Mouse (Mus musculus) heart, embryonic 15.5 days (tissue): ENCODE data around the gene Cux1. TPM values are rescaled to one million over a fixed set of nuclear protein-coding genes. Genes with fewer than 3 reads are reported as not detected.

ENCODE experiments used
- ATAC-seq: fragments of 200-750 bp; cut with Nextera tagmentation; replicated peaks from 2 replicates; pipeline ENCODE4 v1.8.0; 2017; ENCODE audit warnings: low read depth, moderate TSS enrichment; ENCODE audit not compliant: insufficient number of reproducible peaks, insufficient read depth, low FRiP score
- H3K27ac ChIP-seq: fragments of 300-500 bp; sonication (generic); 2 replicates; pipeline ENCODE4 v1.5.1; 2015; ENCODE audit warnings: mild to moderate bottlenecking, inconsistent platforms
- H3K27me3 ChIP-seq: fragments of 300-500 bp; sonication (generic); 2 replicates; pipeline ENCODE4 v1.6.1; 2015; ENCODE audit warnings: inconsistent platforms
- H3K36me3 ChIP-seq: fragments of 300-500 bp; sonication (generic); 2 replicates; pipeline ENCODE4 v1.6.1; 2015; ENCODE audit warnings: mild to moderate bottlenecking, inconsistent platforms
- H3K4me1 ChIP-seq: fragments of 300-500 bp; sonication (generic); replicated peaks from 2 replicates; pipeline ENCODE4 v1.6.1; 2015; ENCODE audit warnings: inconsistent platforms
- H3K4me2 ChIP-seq: fragments of 300-500 bp; sonication (generic); 2 replicates; pipeline ENCODE4 v1.6.1; 2015; ENCODE audit warnings: inconsistent platforms, mild to moderate bottlenecking, moderate library complexity
- H3K4me3 ChIP-seq: fragments of 300-500 bp; sonication (generic); 2 replicates; pipeline ENCODE4 v1.5.1; 2015; ENCODE audit warnings: mild to moderate bottlenecking, inconsistent platforms
- H3K9ac ChIP-seq: fragments of 300-500 bp; sonication (generic); 2 replicates; pipeline ENCODE4 v1.6.1; 2015; ENCODE audit warnings: mild to moderate bottlenecking, inconsistent platforms
- H3K9me3 ChIP-seq: fragments of 300-500 bp; sonication (generic); replicated peaks from 2 replicates; pipeline ENCODE4 v1.6.1; 2016; ENCODE audit warnings: inconsistent platforms
- WGBS: fragments of 180-500 bp; shearing (Covaris S2); methylation state at CpG from one replicate; pipeline ENCODE4 v1.1.7; 2015; ENCODE audit warnings: mixed read lengths; 5-methylcytosine and 5-hydroxymethylcytosine counted together
- polyA plus RNA-seq: library from polyadenylated mRNA; unstranded; fragments of >200 nt; fragmentation: Nextera tagmentation; extraction: Ambion mirVana; gene quantifications from 2 replicates; pipeline ENCODE4 v1.2.1, GENCODE M21; 2015

The Cux1 gene
- polyA plus RNA-seq, 1 experiment from 2014 or later = 71.2 TPM

DNA sequence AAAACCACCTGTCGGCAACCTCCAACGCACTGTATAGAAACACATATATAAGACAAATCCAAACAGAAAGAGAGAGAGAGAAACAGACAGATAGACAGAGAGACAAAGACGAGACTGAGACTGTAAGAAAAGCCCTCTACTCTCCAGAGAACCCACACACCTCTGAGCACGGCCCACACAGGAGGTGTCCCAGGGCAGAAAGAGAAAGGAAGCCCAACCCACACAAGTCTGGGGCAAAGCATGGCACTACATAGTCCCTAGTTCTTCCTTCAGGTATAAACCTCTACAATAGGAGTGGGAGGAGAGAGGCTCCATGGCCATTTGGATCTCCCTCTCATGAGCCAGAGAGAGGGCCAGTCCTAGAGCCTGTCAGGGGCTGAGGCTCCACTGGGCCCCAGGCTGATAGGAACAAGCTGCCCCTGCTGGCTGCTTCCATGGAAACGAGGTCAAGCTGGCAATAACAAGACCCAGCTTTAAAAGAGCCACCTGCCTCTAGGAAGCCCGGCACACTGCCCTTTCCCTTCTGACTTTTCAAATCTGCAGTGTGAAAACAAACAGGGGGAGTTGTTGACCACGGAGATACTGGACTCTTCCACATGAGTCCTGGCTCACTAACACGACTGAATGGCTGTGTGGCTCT is 99.8 kb downstream of the Cux1 start:
- peak; percentile 75 for ATAC-seq
- H3K4me1 ChIP-seq = peaks cover 84% of the 10 kb centered on the region
- 16% methylated on average over 6 of the region's 8 CpGs for WGBS

DNA sequence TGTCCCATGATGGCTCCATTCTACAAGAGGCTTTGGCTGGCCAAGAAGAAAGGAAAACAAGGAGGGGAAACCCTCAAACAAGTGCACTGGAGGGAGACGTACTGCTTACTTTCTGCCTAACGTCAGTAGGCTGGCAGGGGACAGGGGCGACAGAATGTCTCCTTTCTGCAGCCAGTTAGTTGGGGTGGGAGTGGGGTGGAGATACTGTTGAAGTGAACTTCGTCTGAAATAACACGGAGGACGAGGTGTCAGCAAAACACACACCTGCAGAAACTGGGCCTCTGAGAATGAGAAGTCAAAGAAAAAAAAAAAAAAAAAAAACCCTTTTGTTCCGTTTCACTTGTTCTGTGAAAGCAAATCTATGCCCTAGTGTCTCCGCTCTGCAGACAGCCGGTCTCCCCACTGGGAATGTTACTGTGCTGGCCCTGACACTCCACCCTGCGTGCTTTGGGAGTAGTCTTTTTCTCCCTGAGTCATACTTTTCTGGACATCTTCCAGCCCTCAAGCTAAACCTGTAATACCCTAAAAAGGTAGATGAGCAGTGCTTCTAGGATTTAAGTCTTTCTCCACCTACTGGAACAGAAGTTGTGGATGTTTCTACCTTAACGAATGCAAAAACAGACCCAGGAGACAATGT is 101.4 kb downstream of the Cux1 start:
- no peak overlapping the region for H3K4me3 ChIP-seq
- no peaks in the 10 kb centered on the region for H3K36me3 ChIP-seq
- H3K27ac ChIP-seq = peak overlapping the region; percentile 85
- peaks cover 89% of the 10 kb centered on the region for H3K4me1 ChIP-seq
- no peak overlapping the region for H3K4me2 ChIP-seq
- H3K9ac ChIP-seq = no peak overlapping the region
- 22% methylated on average over 11 of the region's 11 CpGs for WGBS
- ATAC-seq = no peak
- no peaks in the 10 kb centered on the region for H3K27me3 ChIP-seq
- H3K9me3 ChIP-seq = no peaks in the 10 kb centered on the region

More for the DNA sequence above, 99.8 kb downstream of the Cux1 start:
- Histone ChIP-seq H3K27ac (peak overlapping the region; percentile 81), H3K9me3 (no peaks in the 10 kb centered on the region), H3K4me3 (no peak overlapping the region), H3K9ac (no peak overlapping the region), H3K4me2 (peak overlapping the region; percentile 33), H3K36me3 (no peaks in the 10 kb centered on the region), H3K27me3 (no peaks in the 10 kb centered on the region)

DNA sequence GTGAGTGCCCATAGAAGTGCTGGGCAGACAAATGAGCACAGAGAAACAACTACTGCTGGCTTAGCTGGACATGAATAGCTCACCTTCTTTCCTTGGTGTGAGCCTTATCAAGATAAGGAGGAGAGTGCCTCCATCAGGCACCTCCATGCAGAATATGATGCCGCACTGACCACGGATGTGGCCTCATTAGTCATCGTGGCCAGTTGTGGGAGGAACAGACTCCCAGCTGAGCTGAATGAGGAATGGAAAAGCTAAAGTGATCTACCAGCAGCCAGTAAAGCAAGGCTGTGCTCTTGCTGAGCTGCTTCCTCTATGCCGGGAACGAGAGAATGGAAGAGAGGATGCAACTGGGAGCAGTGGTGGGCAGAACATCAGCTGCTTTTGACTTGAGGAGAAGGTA is 101.9 kb downstream of the Cux1 start:
- Histone ChIP-seq H3K4me1 (peaks cover 92% of the 10 kb centered on the region), H3K9ac (no peak overlapping the region), H3K9me3 (no peaks in the 10 kb centered on the region), H3K4me2 (no peak overlapping the region), H3K36me3 (no peaks in the 10 kb centered on the region), H3K27me3 (no peaks in the 10 kb centered on the region), H3K4me3 (no peak overlapping the region), H3K27ac (peak overlapping the region; percentile 85)
- WGBS = 27% methylated on average over 5 of the region's 5 CpGs
- ATAC-seq = no peak

DNA sequence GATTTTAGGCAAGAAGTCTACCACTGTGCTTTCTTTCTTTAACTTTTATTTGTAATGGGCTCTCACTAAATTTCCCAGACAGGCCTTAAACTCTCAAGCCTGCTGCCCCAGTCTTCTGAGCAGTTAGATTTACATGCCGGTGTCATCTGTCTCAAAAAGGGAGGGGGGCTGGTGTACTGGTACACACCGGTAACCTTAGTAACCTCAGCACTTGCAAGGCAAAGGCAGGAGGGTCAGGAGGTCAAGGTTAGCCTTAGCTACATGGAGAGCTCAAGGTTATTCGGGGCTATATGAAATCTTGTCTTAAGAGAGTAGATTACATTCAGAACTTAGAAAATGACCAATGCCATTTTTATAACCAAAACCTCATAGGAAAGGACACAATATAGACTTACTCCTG is 102.4 kb downstream of the Cux1 start:
- H3K4me2 ChIP-seq = no peak overlapping the region
- ATAC-seq = no peak
- H3K27ac ChIP-seq = peak overlapping the region; percentile 85
- WGBS = 60% methylated on average over 3 of the region's 3 CpGs
- peaks cover 91% of the 10 kb centered on the region for H3K4me1 ChIP-seq
- no peaks in the 10 kb centered on the region for H3K9me3 ChIP-seq
- H3K27me3 ChIP-seq = no peaks in the 10 kb centered on the region
- H3K4me3 ChIP-seq = no peak overlapping the region
- H3K9ac ChIP-seq = no peak overlapping the region
- no peaks in the 10 kb centered on the region for H3K36me3 ChIP-seq

DNA sequence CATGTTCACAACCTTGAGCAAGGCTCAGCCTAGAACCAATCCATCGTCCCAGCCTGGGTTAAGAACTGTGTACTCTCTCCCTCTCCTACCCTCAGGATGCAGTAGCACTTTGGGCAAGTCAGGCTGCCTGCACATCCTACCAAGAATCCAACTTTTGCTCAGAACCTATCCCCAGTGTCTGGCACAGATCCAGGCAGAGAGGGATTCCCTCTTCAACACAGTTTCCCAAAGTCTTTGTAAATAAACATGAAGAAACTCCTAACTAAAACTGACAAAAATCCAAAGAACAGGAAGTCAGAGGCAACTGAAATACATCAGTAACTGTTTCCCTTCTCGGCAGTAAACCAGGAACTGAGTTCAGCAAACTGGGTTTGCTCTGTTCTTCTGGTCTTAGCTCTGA is 103.2 kb downstream of the Cux1 start:
- Histone ChIP-seq H3K4me1 (peaks cover 91% of the 10 kb centered on the region), H3K4me3 (no peak overlapping the region), H3K4me2 (no peak overlapping the region), H3K27me3 (no peaks in the 10 kb centered on the region), H3K27ac (peak overlapping the region; percentile 85), H3K9me3 (no peaks in the 10 kb centered on the region), H3K36me3 (no peaks in the 10 kb centered on the region), H3K9ac (no peak overlapping the region)
- WGBS = 61% methylated on average over 2 of the region's 2 CpGs
- no peak for ATAC-seq

DNA sequence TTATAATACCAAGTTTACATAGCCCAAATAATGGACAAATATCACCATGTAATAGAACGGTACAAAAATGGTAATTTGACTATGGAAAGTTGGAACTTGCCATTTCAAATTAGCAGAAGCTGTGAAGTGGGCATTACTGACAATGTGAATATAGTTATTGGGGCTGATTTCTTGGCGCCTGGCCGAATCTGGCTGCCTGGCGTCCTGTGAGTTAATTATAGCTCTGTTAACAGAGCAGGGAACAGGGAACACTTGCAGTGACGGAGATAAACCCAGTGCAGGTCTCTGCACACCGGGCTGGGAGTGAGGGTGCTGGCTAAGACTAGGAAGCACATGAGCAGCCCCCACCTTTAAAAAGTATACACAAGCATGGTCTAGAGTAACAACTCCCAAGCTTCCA is 104.7 kb downstream of the Cux1 start:
- 34% methylated on average over 6 of the region's 6 CpGs for WGBS
- H3K9ac ChIP-seq = no peak overlapping the region
- peak; percentile 76 for ATAC-seq

DNA sequence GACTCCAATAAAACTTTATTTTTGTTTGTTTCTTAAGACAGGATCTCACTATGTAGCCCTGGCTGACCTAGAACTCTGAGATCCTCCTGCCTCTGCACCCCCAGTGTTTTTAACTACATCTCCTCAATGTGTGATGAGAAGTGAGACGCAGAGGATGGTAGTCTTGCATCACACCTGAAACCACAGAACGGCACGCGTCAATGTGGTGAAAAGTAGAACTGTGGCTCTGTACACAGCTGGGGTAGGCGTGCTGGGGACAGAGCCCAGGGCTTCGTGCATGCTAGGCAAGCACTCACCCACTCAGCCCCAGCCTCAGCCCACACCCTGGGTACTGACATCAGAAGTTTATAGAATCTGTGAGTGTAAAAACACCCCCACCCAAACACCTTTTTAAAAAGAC is 107.4 kb downstream of the Cux1 start:
- H3K4me1 ChIP-seq = peaks cover 82% of the 10 kb centered on the region
- no peaks in the 10 kb centered on the region for H3K27me3 ChIP-seq
- no peak overlapping the region for H3K4me3 ChIP-seq
- ATAC-seq = no peak
- H3K4me2 ChIP-seq = no peak overlapping the region
- 92% methylated on average over 6 of the region's 6 CpGs for WGBS
- no peak overlapping the region for H3K9ac ChIP-seq
- no peaks in the 10 kb centered on the region for H3K36me3 ChIP-seq
- H3K9me3 ChIP-seq = no peaks in the 10 kb centered on the region
- H3K27ac ChIP-seq = no peak overlapping the region

More for the DNA sequence above, 104.7 kb downstream of the Cux1 start:
- Histone ChIP-seq H3K4me1 (peaks cover 91% of the 10 kb centered on the region), H3K4me2 (0 out of 2 replicates have a peak overlapping the region, but pooled peaks have one; percentile 16), H3K4me3 (no peak overlapping the region), H3K27ac (peak overlapping the region; percentile 85), H3K36me3 (no peaks in the 10 kb centered on the region), H3K9me3 (no peaks in the 10 kb centered on the region), H3K27me3 (no peaks in the 10 kb centered on the region)

DNA sequence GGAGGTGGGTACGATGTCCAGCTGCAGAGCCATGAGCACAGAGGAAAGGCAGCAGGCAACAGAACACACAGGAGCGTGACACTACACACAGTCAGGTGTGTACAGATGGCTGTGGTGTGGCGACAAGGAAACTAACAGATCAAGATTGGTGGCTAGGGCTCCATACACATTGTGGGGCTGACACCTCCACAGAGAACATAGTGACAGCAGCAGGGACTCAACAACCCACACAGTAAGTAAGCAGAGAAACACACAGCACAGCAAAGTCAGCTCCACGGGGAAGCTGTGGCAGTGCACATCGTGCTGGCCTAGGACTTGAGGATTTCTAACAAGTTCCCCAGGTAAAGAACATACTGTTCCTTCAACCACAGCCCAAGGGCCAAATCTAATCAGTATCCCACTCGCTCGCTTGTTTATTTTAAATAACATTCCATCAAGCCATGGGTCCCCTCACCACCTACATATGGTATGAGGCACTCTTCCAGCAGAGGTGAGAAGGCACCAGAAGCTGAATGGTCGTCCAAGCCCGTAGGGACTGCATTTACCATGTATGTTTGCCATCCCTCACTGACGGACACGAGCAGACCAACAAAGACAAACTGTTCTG is 108.3 kb downstream of the Cux1 start:
- no peak overlapping the region for H3K4me2 ChIP-seq
- H3K27me3 ChIP-seq = no peaks in the 10 kb centered on the region
- H3K9me3 ChIP-seq = no peaks in the 10 kb centered on the region
- 66% methylated on average over 11 of the region's 11 CpGs for WGBS
- ATAC-seq = no peak
- H3K27ac ChIP-seq = peak overlapping the region; percentile 72
- no peak overlapping the region for H3K9ac ChIP-seq
- H3K36me3 ChIP-seq = no peaks in the 10 kb centered on the region
- peaks cover 73% of the 10 kb centered on the region for H3K4me1 ChIP-seq
- no peak overlapping the region for H3K4me3 ChIP-seq

DNA sequence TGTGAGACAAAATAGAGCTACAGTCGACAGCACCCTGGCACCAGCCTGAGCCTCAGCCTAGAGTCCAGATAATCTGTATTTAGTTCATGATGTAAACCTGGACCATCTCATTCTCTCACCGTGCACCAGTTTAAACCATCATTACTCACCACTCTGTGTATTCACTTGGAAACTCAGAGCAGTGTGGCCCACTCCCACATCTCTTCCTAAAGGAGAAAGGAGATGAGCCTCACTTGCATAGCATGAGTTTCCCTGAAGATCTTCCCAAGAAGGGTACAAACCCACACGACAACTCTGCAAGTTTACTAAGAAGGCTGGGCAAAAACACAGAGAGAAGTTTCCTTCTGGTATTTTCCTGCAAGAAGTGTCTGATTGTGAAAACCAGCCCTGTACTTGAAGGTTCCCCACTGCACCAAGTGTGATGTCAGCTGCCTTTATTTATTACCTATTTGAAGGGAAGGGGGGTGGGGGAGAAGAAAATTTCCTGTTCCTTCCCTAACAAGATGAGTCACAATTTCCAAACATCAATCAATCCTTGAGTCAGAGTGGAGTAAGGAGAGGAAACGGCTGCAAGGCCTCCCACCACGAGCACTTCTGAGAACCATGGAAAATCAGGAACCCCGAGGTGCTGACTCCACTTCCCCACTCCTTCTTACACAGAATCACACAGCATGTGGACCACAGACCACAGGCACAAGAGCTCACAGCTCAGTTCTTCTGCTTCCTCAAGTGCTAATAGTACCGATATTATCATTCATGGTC is 109.0 kb downstream of the Cux1 start:
- WGBS = 29% methylated on average over 7 of the region's 7 CpGs
- Histone ChIP-seq H3K4me1 (peaks cover 66% of the 10 kb centered on the region), H3K9me3 (no peaks in the 10 kb centered on the region), H3K4me3 (no peak overlapping the region), H3K36me3 (no peaks in the 10 kb centered on the region), H3K4me2 (no peak overlapping the region), H3K27ac (peak overlapping the region; percentile 72), H3K9ac (no peak overlapping the region; the same call in 1 of the 2 replicates), H3K27me3 (no peaks in the 10 kb centered on the region)
- ATAC-seq = no peak

DNA sequence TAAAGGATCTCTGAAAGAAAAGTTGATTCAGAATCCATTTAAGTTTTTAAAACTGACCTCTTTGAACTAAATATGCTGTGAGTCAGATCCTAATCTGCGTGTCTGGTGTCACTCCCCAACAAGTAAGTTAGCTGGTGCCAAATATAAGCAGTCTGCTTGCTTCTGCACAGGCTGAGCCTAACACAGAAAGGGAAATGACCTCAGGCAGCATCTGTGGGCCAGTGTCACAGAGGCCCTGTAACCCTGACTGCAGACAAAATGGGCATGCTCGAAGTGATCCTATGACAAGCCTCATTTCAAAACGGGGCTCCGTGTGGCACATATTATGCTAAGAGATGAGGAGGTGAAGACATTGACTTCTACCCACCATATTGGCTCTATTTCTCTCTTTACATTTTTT is 110.9 kb downstream of the Cux1 start:
- Histone ChIP-seq H3K27me3 (no peaks in the 10 kb centered on the region), H3K4me3 (no peak overlapping the region), H3K27ac (0 out of 2 replicates have a peak overlapping the region, but pooled peaks have one; percentile 26), H3K9ac (no peak overlapping the region), H3K36me3 (no peaks in the 10 kb centered on the region), H3K4me2 (no peak overlapping the region), H3K9me3 (no peaks in the 10 kb centered on the region), H3K4me1 (peaks cover 48% of the 10 kb centered on the region)
- WGBS = 57% methylated on average over 4 of the region's 4 CpGs
- ATAC-seq = no peak

DNA sequence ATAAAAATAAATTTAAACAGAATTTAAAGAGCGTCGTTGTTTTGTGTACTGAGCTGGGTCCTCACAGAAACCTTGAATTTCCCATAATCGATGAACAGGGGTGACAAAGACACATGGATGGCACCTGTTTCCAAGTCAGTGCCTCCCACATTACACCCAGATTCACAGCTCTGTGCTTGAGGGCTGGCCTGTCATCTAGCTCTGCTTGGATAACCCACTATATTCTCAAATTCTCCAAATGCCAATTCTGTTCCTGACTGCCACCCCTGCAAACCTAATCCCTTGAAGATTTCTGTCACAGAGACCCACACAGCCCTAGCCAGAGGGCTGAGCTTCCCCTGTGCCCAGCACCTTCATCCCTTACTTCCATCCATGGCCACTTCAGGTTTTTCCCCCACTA is 114.6 kb downstream of the Cux1 start:
- no peaks in the 10 kb centered on the region for H3K36me3 ChIP-seq
- no peak overlapping the region for H3K4me3 ChIP-seq
- H3K4me2 ChIP-seq = no peak overlapping the region
- no peak overlapping the region for H3K27ac ChIP-seq
- H3K9ac ChIP-seq = no peak overlapping the region
- H3K4me1 ChIP-seq = peaks cover 22% of the 10 kb centered on the region
- no peaks in the 10 kb centered on the region for H3K9me3 ChIP-seq
- ATAC-seq = no peak
- WGBS = 85% methylated on average over 3 of the region's 3 CpGs
- no peaks in the 10 kb centered on the region for H3K27me3 ChIP-seq
